Mouse (Mus musculus) B cell, adult 62 days (primary cell): ENCODE data around the gene Cd24a. TPM values are rescaled to one million over a fixed set of nuclear protein-coding genes. Genes with fewer than 3 reads are reported as not detected.

Experiments used
- total RNA-seq: library from RNA; stranded (reverse); gene quantifications from 4 replicates; pipeline ENCODE4 v1.2.4, GENCODE M21; 2023

The Cd24a gene
- 593 to 672 TPM (median 647 TPM) in 4 replicates for total RNA-seq

DNA sequence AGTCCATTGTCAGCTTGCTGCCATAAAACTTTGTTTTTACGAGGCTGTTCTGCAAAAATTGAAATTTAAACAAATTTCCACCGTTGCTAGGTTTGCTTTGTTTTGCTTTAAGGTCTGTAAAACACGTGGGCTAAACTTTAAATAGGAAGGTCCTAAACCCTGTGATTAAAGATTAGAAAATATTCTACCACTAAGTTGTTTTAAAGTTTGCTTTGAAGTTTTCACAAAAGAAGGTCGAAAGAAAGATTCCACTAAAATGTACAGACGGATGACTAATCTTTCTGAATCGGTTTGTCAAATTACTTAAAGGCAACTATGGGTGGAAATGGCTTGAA lies at the start of gene Cd24a:
TSS of gene Cd24a (plus strand) at position 288 of the 335 bp plus-strand sequence.

DNA sequence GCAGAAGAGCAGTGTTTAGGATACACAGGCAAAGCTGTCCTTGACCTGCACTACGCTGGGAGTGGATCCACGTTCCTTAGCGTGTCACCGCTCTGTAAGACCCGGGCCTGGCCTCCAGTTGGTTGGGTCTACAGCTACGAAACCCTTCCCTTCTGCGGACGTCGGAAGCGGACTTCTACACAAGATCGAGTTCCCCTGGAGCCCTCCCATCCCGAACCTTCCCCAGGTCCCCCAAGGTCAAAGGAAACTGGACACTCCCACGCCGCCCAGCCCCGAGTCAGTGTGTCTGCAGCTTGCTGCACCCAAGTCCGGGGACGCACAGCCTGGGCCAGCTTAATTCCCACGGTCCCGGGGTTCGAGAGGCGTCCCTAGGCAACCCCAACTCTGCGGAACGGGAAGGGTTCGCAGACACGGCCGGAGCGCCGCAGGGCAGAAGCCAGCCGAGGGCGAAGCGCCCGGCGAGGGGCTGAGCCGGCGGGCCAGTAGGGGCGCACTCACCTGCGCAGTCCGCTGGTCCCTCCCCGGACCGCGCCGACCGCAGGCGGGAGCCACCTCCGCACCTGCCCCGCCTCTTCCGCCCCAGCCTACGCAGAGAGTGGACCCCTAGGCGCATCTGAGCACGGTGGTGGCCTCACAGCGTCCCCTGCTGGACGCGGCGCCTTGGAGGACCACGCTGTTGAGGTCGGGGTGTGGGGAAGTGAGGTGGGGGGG lies 37.5 kb upstream of the Cd24a start, which contains the start of gene 1700021F05Rik:
TSS of gene 1700021F05Rik (minus strand) at position 553 of the 711 bp plus-strand sequence.

Other genes starting within 250 kb of the Cd24a start
- gene Bend3, start 99.5 kb upstream of the Cd24a start, total RNA-seq: 10.6 to 16.6 TPM (median 13.5 TPM) in 4 replicates
- not detected in 4 replicates for gene Gm9803, start 54.2 kb upstream of the Cd24a start, total RNA-seq
- 10.3 to 14.4 TPM (median 11.2 TPM) in 4 replicates for gene 1700021F05Rik, start 37.3 kb upstream of the Cd24a start, total RNA-seq